Mouse (Mus musculus): ENCODE results near the gene Ahrr. TPM values are rescaled to one million over a fixed set of nuclear protein-coding genes. Genes with fewer than 3 reads are reported as not detected.

Gene Ahrr
- polyA plus RNA-seq, 1 experiment = 2.0 TPM

- DNase-seq (ENCODE audit: low read depth) = no peak
- TF ChIP-seq CTCF (IDR thresholded peaks at IDR 0.05; ENCODE audit: borderline replicate concordance, extremely low read depth, insufficient read depth, insufficient read length) (no peak), POLR2A (IDR thresholded peaks at IDR 0.05; ENCODE audit: borderline replicate concordance, extremely low read depth, insufficient read depth, insufficient read length, poor library complexity, severe bottlenecking) (no peak)
Observed at GRCm38 (mm10) chr13:74220659-74221058, 71.5 kb downstream of the Ahrr start.

- no peak for DNase-seq (ENCODE audit: low read depth)
- no peak for TF ChIP-seq CTCF (IDR thresholded peaks at IDR 0.05; ENCODE audit: borderline replicate concordance, extremely low read depth, insufficient read depth, insufficient read length)
- TF ChIP-seq POLR2A (IDR thresholded peaks at IDR 0.05; ENCODE audit: borderline replicate concordance, extremely low read depth, insufficient read depth, insufficient read length, poor library complexity, severe bottlenecking) = no peak
Observed at GRCm38 (mm10) chr13:74218441-74218840, 73.7 kb downstream of the Ahrr start.

DNA sequence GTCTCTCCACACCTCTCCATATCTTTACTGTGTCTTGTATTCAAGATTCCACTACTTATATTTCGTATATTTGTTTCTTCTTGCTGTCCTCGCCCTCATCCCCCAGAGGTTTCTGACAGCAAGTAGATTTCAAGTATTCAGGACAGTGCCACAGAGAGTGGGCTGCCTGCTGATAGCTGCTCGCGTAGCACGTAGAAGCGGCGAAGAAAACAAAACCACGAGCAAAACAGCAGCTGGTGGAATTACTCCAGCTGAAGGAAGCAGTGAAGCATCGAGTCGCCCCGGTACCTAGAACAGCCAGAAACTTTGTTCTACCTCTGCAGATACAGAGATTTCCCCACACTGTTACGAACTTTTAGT is 83.2 kb downstream of the Ahrr start:
- DNase-seq (ENCODE audit: low read depth) = no peak
- TF ChIP-seq CTCF (IDR thresholded peaks at IDR 0.05; ENCODE audit: borderline replicate concordance, extremely low read depth, insufficient read depth, insufficient read length) (no peak), POLR2A (IDR thresholded peaks at IDR 0.05; ENCODE audit: borderline replicate concordance, extremely low read depth, insufficient read depth, insufficient read length, poor library complexity, severe bottlenecking) (no peak)

GRCm38 (mm10) chr13:74208317-74208985 is 83.7 kb downstream of the Ahrr start, which contains the start of gene Exoc3:
TSS of gene Exoc3 (minus strand) at chr13:74208732.
- DNase-seq (ENCODE audit: low read depth) = peak; percentile 95
- TF ChIP-seq POLR2A (IDR thresholded peaks at IDR 0.05; ENCODE audit: borderline replicate concordance, extremely low read depth, insufficient read depth, insufficient read length, poor library complexity, severe bottlenecking) (peak; percentile 71; the same call in 1 of the 2 replicates), CTCF (IDR thresholded peaks at IDR 0.05; ENCODE audit: borderline replicate concordance, extremely low read depth, insufficient read depth, insufficient read length) (no peak)

DNA sequence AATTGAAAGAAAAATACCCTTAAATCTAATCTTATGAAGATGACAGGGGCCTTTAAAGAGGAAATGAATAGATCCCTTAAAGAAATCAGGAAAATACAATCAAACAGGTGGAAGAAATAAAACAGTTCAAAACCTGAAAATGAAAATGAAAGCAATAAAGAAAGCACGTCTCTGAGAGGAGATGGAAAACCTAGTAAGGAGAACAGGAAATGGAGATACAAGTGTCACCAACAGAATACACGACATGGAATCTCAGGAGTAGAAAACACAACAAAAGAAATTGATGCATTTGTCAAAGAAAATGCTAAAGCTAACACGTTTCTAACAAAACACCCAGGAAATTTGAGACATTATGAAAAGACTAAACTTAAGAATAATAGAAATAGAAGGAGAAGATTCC is 95.7 kb downstream of the Ahrr start:
- DNase-seq (ENCODE audit: low read depth) = no peak
- TF ChIP-seq POLR2A (IDR thresholded peaks at IDR 0.05; ENCODE audit: borderline replicate concordance, extremely low read depth, insufficient read depth, insufficient read length, poor library complexity, severe bottlenecking) (no peak), CTCF (IDR thresholded peaks at IDR 0.05; ENCODE audit: borderline replicate concordance, extremely low read depth, insufficient read depth, insufficient read length) (no peak)

DNA sequence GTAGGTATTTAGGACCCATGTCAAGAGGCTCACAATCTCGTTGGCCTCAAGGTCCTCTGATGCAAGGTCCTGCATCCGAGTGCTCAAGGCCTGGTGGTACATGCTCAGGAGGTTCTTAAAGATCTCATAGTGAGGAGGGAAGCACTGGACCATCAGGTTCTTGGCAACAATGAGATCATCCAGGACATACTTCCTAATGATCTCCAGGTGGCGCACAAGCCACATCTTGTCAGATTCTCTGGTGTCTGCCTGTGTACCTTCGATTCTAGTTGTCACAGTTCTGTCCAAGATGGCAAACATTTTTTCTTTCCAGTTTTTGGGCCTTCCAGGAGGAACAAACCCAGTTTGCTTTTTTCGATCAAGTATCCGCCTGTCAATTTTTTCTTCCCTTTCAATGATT is 99.5 kb downstream of the Ahrr start:
- peak; percentile 48 for DNase-seq (ENCODE audit: low read depth)
- TF ChIP-seq POLR2A (IDR thresholded peaks at IDR 0.05; ENCODE audit: borderline replicate concordance, extremely low read depth, insufficient read depth, insufficient read length, poor library complexity, severe bottlenecking) (no peak), CTCF (IDR thresholded peaks at IDR 0.05; ENCODE audit: borderline replicate concordance, extremely low read depth, insufficient read depth, insufficient read length) (peak; percentile 46; the same call in 1 of the 2 replicates)

DNA sequence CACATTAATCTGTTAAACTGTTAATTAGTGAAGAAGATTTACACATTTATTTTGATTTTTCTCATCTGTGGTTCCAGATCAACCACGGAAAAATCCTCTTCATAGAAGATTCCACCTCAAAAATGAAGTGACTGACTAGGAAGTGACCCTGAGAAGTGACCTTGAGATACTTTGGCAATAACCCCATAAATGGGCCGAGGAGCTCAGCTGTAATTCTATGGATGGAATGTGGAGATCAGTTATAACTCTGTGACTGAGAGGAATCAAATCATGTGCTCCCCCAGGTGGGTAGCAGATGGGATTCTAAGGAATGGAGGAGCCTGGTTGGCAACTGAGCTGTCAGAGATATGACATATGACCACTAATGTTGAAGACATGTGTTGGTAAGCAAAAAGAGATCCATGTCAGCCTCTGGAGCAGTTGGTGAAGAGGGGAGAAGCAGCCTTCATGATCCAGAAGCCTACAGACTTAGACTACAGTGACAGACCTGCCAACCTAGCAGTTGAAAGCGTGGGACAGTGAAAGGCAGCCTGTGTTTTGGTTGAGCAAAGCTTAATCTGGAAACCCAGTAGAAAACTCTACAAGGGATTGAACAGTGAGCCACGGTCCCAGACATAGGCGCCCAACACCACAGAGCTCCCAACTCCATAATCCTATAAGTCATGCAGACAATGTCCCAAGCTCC is 109.0 kb downstream of the Ahrr start:
- no peak for DNase-seq (ENCODE audit: low read depth)
- no peak for TF ChIP-seq POLR2A (IDR thresholded peaks at IDR 0.05; ENCODE audit: borderline replicate concordance, extremely low read depth, insufficient read depth, insufficient read length, poor library complexity, severe bottlenecking)
- TF ChIP-seq CTCF (IDR thresholded peaks at IDR 0.05; ENCODE audit: borderline replicate concordance, extremely low read depth, insufficient read depth, insufficient read length) = no peak

- TF ChIP-seq CTCF (IDR thresholded peaks at IDR 0.05; ENCODE audit: borderline replicate concordance, extremely low read depth, insufficient read depth, insufficient read length) = no peak
- no peak for TF ChIP-seq POLR2A (IDR thresholded peaks at IDR 0.05; ENCODE audit: borderline replicate concordance, extremely low read depth, insufficient read depth, insufficient read length, poor library complexity, severe bottlenecking)
- no peak for DNase-seq (ENCODE audit: low read depth)
Observed at GRCm38 (mm10) chr13:74172036-74172435, 120.1 kb downstream of the Ahrr start.

GRCm38 (mm10) chr13:74169446-74170164 is 122.5 kb downstream of the Ahrr start:
- TF ChIP-seq POLR2A (IDR thresholded peaks at IDR 0.05; ENCODE audit: borderline replicate concordance, extremely low read depth, insufficient read depth, insufficient read length, poor library complexity, severe bottlenecking) (no peak), CTCF (IDR thresholded peaks at IDR 0.05; ENCODE audit: borderline replicate concordance, extremely low read depth, insufficient read depth, insufficient read length) (no peak)
- no peak for DNase-seq (ENCODE audit: low read depth)

DNA sequence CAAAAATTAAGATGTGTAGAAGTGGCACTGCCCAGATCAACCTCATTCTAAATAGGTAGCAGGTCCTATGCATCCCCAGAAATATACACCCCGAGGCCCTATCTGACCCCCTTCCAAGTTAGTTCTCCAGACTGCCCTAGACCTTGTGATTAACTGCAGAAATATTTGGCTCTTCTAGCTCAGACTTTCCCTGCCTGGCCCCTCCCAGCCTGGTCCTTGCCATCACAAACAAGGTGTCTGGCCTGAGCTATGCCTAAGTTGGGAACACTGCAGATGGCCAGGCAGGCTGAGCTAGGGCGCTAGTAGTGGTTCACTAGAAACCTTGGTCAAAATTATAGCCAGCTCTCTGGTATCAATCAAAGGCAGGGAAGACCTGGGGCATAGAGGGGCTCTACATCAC is 124.6 kb downstream of the Ahrr start:
- TF ChIP-seq CTCF (IDR thresholded peaks at IDR 0.05; ENCODE audit: borderline replicate concordance, extremely low read depth, insufficient read depth, insufficient read length) = no peak
- TF ChIP-seq POLR2A (IDR thresholded peaks at IDR 0.05; ENCODE audit: borderline replicate concordance, extremely low read depth, insufficient read depth, insufficient read length, poor library complexity, severe bottlenecking) = no peak
- no peak for DNase-seq (ENCODE audit: low read depth)

DNA sequence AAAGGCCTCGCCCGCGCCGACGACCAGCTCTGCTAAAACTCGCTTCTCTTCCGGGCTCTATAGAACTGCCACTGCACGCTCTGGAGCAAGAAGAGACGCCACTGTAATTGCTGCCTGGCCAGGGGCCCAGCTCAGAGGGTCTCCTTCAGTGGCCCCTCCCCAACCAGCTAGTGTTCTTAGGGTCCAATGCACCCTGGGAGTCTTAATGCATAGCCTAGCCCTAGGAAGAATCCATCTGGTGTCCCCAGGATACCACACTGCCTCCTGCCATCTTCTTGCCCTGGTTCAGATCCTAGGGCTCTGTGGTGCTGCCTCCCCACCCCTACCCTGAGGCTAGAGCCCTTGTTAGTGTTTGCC is 125.1 kb downstream of the Ahrr start:
- TF ChIP-seq POLR2A (IDR thresholded peaks at IDR 0.05; ENCODE audit: borderline replicate concordance, extremely low read depth, insufficient read depth, insufficient read length, poor library complexity, severe bottlenecking) (no peak), CTCF (IDR thresholded peaks at IDR 0.05; ENCODE audit: borderline replicate concordance, extremely low read depth, insufficient read depth, insufficient read length) (no peak)

More for the DNA sequence above, 125.1 kb downstream of the Ahrr start:
- DNase-seq (ENCODE audit: low read depth) = peak; percentile 54
